Mouse (Mus musculus): Measurements from ENCODE around the gene Polr3a. TPM values are rescaled to one million over a fixed set of nuclear protein-coding genes. Genes with fewer than 3 reads are reported as not detected.

Gene Polr3a
- 8.5 and 9.6 TPM in 2 replicates for polyA plus RNA-seq (2012; rRNA removed)

DNA sequence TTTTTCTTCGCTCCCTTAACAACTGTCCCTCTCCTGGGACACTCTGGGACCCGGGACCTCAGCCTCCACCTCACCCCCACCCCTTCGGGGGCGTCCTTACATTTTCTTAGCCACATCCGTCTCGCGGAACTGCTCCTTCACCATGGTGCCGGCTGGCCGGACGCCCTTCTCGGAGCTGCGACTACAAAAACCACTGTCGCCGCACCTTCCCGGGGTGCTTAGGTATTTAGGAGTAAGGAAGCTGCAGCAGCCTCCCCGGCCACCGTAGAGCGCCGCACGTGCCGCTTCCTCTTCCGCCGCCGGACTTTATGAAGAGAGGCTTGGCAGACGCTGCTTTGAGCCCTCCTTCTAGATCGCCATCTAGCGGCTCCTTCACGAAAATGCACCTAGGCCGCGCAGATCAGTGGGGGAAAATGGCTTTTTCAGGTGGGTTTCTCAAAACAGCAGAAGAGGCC lies at the start of gene Polr3a, which contains the start of gene Rps24:
Gene Polr3a, minus strand, starts transcription at position 286 of the 455 bp plus-strand sequence.
Gene Rps24, plus strand, starts transcription at position 353 of the 455 bp plus-strand sequence.
- Histone ChIP-seq H3K27ac (ENCODE audit: insufficient read depth, low read depth, low read length) (peak within 1 kb of the TSS; percentile 83), H3K4me3 (ENCODE audit: insufficient read depth, low read depth, low read length) (peak within 1 kb of the TSS; percentile 92), H3K27me3 (replicated peaks; ENCODE audit: control insufficient read depth, insufficient read depth, low read length) (no peaks in the 10 kb centered on the region), H3K36me3 (ENCODE audit: control insufficient read depth, insufficient read depth, low read length) (peaks cover 7% of the 10 kb centered on the region), H3K4me1 (ENCODE audit: control insufficient read depth, insufficient read depth, low read length) (peaks cover 13% of the 10 kb centered on the region)
- under 1% methylated on average over 30 of the region's 30 CpGs for WGBS
- TF ChIP-seq CTCF (conservative IDR thresholded peaks at IDR 0.05; ENCODE audit: insufficient read depth, insufficient read length, low read depth, low read length) (peak; percentile 86), POLR2A (IDR thresholded peaks at IDR 0.05; ENCODE audit: low read depth, low read length) (no peak)
- DNase-seq: peak; percentile 96

DNA sequence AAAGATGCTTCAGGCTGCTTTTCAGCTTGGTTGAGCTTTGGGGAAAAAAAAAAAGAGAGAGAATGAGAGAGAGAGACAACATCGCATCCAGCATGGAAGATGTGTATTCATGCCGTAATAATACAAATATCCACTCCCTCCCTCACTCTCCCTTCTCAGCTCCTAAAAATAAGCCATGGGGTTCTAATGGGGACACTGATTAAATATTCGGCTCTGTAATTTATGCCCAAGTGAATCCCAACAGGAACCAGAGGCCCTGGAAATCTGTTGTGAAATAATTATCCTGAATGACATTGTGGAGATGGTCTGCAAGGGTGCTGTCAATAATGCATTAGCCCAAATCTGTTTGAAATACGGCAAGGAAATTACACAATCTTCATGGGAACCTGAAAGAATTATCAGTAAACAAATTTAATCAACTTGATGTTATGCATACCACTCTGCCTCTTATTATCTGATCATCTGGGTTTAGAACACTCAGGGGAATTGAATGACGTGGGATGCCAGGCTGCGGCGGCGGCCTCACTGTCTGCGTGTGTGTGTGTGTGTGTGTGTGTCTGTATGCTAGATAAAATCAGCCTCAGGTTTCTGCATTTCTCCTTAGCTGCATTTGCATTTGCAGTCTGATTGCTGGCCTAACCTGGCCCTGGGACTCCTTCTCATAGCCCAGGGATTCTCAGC lies 48.1 kb upstream of the Polr3a start:
- WGBS: 81% methylated on average over 9 of the region's 9 CpGs
- no peaks in the 10 kb centered on the region for H3K36me3 ChIP-seq (ENCODE audit: control insufficient read depth, insufficient read depth, low read length)
- no peaks in the 10 kb centered on the region for H3K4me1 ChIP-seq (ENCODE audit: control insufficient read depth, insufficient read depth, low read length)
- no peaks in the 10 kb centered on the region for H3K27me3 ChIP-seq (replicated peaks; ENCODE audit: control insufficient read depth, insufficient read depth, low read length)
- DNase-seq: no peak
- TF ChIP-seq CTCF (conservative IDR thresholded peaks at IDR 0.05; ENCODE audit: insufficient read depth, insufficient read length, low read depth, low read length): no peak
- no peak overlapping the region for H3K4me3 ChIP-seq (ENCODE audit: insufficient read depth, low read depth, low read length)
- no peak overlapping the region for H3K27ac ChIP-seq (ENCODE audit: insufficient read depth, low read depth, low read length)

DNA sequence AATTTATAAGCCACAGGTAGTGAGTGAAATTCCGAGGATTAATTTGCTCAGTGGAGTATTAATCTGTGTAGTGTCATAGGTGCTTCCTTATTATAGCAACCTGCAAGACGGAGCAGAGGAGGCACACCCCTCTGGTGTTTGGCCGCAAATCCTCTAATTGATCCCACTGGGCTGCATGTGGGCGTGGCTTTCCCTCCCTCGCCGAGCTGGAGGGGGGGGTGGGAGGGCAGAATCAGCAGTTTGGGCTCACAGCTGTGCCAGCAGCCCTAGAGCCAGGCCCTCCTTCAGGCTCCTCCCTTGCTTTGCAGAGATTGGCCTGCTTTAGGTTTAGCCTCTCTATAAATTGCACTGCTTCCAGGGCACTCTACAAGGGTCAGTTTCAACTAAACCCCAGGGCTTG lies 43.4 kb upstream of the Polr3a start:
- no peaks in the 10 kb centered on the region for H3K27me3 ChIP-seq (replicated peaks; ENCODE audit: control insufficient read depth, insufficient read depth, low read length)
- DNase-seq: peak; percentile 12

DNA sequence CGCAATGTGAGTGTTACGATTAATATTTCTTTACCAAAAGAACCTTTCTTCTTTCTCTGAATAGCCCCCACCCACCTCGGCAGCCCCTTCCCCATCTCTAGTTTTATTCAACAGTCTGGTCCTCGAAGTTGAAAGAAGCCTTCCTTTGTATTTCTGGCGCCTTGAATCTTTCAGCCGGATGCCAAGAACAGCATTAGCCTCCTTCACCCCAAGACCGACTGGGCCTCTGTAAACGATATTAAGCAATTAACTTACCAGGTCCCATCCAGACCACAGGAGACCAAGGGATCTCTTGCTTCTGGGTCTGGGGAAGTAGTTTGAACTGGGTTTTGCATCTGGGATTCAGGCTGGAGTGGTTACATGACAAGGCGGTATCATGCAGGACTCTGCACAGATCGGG lies 39.6 kb upstream of the Polr3a start:
- no peaks in the 10 kb centered on the region; the same call in 1 of the 2 replicates for H3K4me1 ChIP-seq (ENCODE audit: control insufficient read depth, insufficient read depth, low read length)
- no peaks in the 10 kb centered on the region for H3K27me3 ChIP-seq (replicated peaks; ENCODE audit: control insufficient read depth, insufficient read depth, low read length)
- no peaks in the 10 kb centered on the region for H3K36me3 ChIP-seq (ENCODE audit: control insufficient read depth, insufficient read depth, low read length)
- whole genome bisulfite sequencing: 83% methylated on average over 10 of the region's 10 CpGs
- DNase-seq: no peak
- H3K4me3 ChIP-seq (ENCODE audit: insufficient read depth, low read depth, low read length): no peak overlapping the region
- no peak overlapping the region for H3K27ac ChIP-seq (ENCODE audit: insufficient read depth, low read depth, low read length)
- no peak for TF ChIP-seq CTCF (conservative IDR thresholded peaks at IDR 0.05; ENCODE audit: insufficient read depth, insufficient read length, low read depth, low read length)
- no peak for TF ChIP-seq POLR2A (IDR thresholded peaks at IDR 0.05; ENCODE audit: low read depth, low read length)

More for the DNA sequence above, 43.4 kb upstream of the Polr3a start:
- TF ChIP-seq POLR2A (IDR thresholded peaks at IDR 0.05; ENCODE audit: low read depth, low read length): no peak
- TF ChIP-seq CTCF (conservative IDR thresholded peaks at IDR 0.05; ENCODE audit: insufficient read depth, insufficient read length, low read depth, low read length): no peak
- Histone ChIP-seq H3K36me3 (ENCODE audit: control insufficient read depth, insufficient read depth, low read length) (no peaks in the 10 kb centered on the region), H3K4me3 (ENCODE audit: insufficient read depth, low read depth, low read length) (no peak overlapping the region), H3K4me1 (ENCODE audit: control insufficient read depth, insufficient read depth, low read length) (no peaks in the 10 kb centered on the region; the same call in 1 of the 2 replicates), H3K27ac (ENCODE audit: insufficient read depth, low read depth, low read length) (no peak overlapping the region)
- 5% methylated on average over 6 of the region's 6 CpGs for WGBS

DNA sequence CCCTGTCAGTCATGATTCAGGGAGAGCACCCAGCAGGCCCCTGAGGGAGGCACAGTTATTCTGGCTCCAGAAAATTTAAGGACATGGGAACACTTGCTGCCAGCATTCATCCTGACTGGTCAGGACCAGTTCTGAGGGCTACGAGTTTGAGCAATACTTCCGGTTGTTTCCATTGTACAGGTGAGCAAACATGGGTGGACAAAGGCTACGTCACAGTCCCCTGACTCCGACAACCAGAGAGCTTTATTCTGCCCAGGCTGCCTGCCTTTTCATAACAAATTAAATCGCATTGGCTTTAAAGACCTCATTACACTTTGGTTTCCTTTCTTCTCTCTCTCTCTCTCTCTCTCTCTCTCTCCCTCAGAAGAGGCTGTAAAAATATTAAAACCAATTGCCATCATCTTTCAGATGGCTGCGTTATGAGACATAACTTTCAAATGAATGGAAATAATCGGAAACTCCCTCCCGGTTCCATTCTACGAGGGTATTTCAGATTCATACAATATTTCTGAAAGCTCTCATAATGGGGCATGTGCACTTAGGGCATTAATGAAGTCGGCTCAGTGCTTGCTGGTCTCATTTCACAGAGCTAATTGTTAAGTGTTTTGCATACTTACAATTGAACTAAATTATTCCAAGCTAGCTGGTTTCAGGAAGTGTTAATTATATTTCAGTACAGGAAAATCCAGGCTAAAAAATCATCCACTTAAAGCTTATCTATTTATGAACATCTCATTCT lies 39.0 kb upstream of the Polr3a start:
- WGBS: 69% methylated on average over 10 of the region's 10 CpGs

DNA sequence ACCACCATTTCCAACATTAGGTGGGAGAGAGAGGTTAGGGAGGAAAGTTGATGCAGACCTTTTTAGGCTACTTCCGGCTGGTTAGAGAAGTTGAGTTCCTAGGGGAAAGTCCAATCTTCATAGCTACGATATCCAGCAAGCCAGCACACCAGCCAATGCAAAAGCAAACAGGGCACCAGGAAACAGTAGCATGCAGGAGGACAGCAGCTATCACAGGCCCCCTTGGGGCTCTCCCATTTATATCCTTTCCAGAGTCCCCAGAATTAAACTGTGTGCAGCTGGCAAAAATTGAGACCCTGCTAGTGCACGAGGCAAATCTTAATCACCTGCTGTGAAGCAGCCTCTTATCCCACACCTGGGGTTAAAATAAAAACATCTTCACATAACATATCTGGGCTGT lies 38.3 kb upstream of the Polr3a start:
- no peaks in the 10 kb centered on the region; the same call in 1 of the 2 replicates for H3K4me1 ChIP-seq (ENCODE audit: control insufficient read depth, insufficient read depth, low read length)
- TF ChIP-seq POLR2A (IDR thresholded peaks at IDR 0.05; ENCODE audit: low read depth, low read length) (no peak), CTCF (conservative IDR thresholded peaks at IDR 0.05; ENCODE audit: insufficient read depth, insufficient read length, low read depth, low read length) (no peak)
- H3K36me3 ChIP-seq (ENCODE audit: control insufficient read depth, insufficient read depth, low read length): no peaks in the 10 kb centered on the region
- WGBS: 62% methylated on average over 3 of the region's 3 CpGs
- no peak for DNase-seq
- H3K27me3 ChIP-seq (replicated peaks; ENCODE audit: control insufficient read depth, insufficient read depth, low read length): no peaks in the 10 kb centered on the region
- no peak overlapping the region for H3K4me3 ChIP-seq (ENCODE audit: insufficient read depth, low read depth, low read length)
- H3K27ac ChIP-seq (ENCODE audit: insufficient read depth, low read depth, low read length): no peak overlapping the region

More for the DNA sequence above, 39.0 kb upstream of the Polr3a start:
- no peak for TF ChIP-seq CTCF (conservative IDR thresholded peaks at IDR 0.05; ENCODE audit: insufficient read depth, insufficient read length, low read depth, low read length)
- TF ChIP-seq POLR2A (IDR thresholded peaks at IDR 0.05; ENCODE audit: low read depth, low read length): no peak
- Histone ChIP-seq H3K4me1 (ENCODE audit: control insufficient read depth, insufficient read depth, low read length) (no peaks in the 10 kb centered on the region; the same call in 1 of the 2 replicates), H3K27me3 (replicated peaks; ENCODE audit: control insufficient read depth, insufficient read depth, low read length) (no peaks in the 10 kb centered on the region), H3K36me3 (ENCODE audit: control insufficient read depth, insufficient read depth, low read length) (no peaks in the 10 kb centered on the region), H3K4me3 (ENCODE audit: insufficient read depth, low read depth, low read length) (no peak overlapping the region), H3K27ac (ENCODE audit: insufficient read depth, low read depth, low read length) (no peak overlapping the region)
- DNase-seq: peak; percentile 26

DNA sequence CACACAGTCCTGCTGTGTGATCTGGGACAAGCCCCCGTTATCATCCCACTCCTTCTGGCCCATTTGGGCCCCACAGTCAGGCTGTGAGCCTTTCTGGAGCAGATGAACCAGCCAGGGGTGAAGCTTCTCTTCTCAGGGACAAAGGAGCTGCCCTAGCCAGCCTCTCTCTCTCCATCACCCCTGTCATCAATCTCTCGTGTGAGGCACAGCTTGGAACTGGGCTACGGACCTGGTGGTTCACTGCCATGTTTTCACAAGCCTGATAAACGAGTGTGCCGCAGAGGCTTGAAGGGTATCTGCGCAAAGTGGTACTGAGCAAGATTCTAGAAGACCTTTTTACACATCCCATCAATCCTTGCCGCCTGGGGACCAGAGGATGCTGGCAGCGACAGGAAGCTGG lies 34.7 kb upstream of the Polr3a start:
- no peak overlapping the region for H3K27ac ChIP-seq (ENCODE audit: insufficient read depth, low read depth, low read length)
- H3K4me1 ChIP-seq (ENCODE audit: control insufficient read depth, insufficient read depth, low read length): no peaks in the 10 kb centered on the region; the same call in 1 of the 2 replicates
- DNase-seq: no peak
- H3K36me3 ChIP-seq (ENCODE audit: control insufficient read depth, insufficient read depth, low read length): no peaks in the 10 kb centered on the region
- 50% methylated on average over 8 of the region's 8 CpGs for WGBS
- no peaks in the 10 kb centered on the region for H3K27me3 ChIP-seq (replicated peaks; ENCODE audit: control insufficient read depth, insufficient read depth, low read length)
- H3K4me3 ChIP-seq (ENCODE audit: insufficient read depth, low read depth, low read length): no peak overlapping the region
- no peak for TF ChIP-seq POLR2A (IDR thresholded peaks at IDR 0.05; ENCODE audit: low read depth, low read length)
- TF ChIP-seq CTCF (conservative IDR thresholded peaks at IDR 0.05; ENCODE audit: insufficient read depth, insufficient read length, low read depth, low read length): no peak
